Mouse (Mus musculus) liver, postnatal 0 days (tissue): Measurements from ENCODE around the gene Coro2b. TPM values are rescaled to one million over a fixed set of nuclear protein-coding genes. Genes with fewer than 3 reads are reported as not detected.

Experiments
- ATAC-seq: fragments of 200-750 bp; cut with Nextera tagmentation; 2 replicates; pipeline ENCODE4 v1.8.0; 2017; ENCODE audit warnings: mild to moderate bottlenecking, moderate library complexity
- DNase-seq: peaks from one replicate; pipeline ENCODE4 v3.0.0-alpha.2; 2016
- H3K27ac ChIP-seq: fragments of 300-500 bp; sonication (generic); 2 replicates; pipeline ENCODE4 v1.5.1; 2014; ENCODE audit warnings: antibody characterized with exemption, moderate library complexity, mild to moderate bottlenecking, low read depth
- H3K27me3 ChIP-seq: fragments of 300-500 bp; sonication (generic); 2 replicates; pipeline ENCODE4 v1.6.1; 2014; ENCODE audit warnings: low read length, control low read depth, mixed read lengths; ENCODE audit not compliant: insufficient read depth
- H3K36me3 ChIP-seq: fragments of 300-500 bp; sonication (generic); replicated peaks from 2 replicates; pipeline ENCODE4 v1.6.1; 2014; ENCODE audit warnings: mild to moderate bottlenecking, control low read depth, low read length, moderate library complexity, mixed read lengths; ENCODE audit not compliant: insufficient read depth
- H3K4me1 ChIP-seq: fragments of 300-500 bp; sonication (generic); 2 replicates; pipeline ENCODE4 v1.6.1; 2014; ENCODE audit warnings: antibody characterized with exemption, mild to moderate bottlenecking, control low read depth; ENCODE audit not compliant: insufficient read depth
- H3K4me2 ChIP-seq: fragments of 300-500 bp; sonication (generic); 2 replicates; pipeline ENCODE4 v1.6.1; 2014; ENCODE audit warnings: low read depth, mild to moderate bottlenecking, low read length, moderate library complexity, mixed read lengths
- H3K4me3 ChIP-seq: fragments of 300-500 bp; sonication (generic); 2 replicates; pipeline ENCODE4 v1.5.1; 2014; ENCODE audit warnings: low read depth, low read length
- H3K9ac ChIP-seq: fragments of 300-500 bp; sonication (generic); replicated peaks from 2 replicates; pipeline ENCODE4 v1.6.1; 2014; ENCODE audit warnings: mild to moderate bottlenecking, moderate library complexity
- H3K9me3 ChIP-seq: fragments of 300-500 bp; sonication (generic); 2 replicates; pipeline ENCODE4 v1.6.1; 2016; ENCODE audit warnings: mild to moderate bottlenecking, control low read depth, low read length, mixed read lengths
- CTCF ChIP-seq: sonication (generic); IDR thresholded peaks from 2 replicates; pipeline ENCODE4 v1.5.1; 2016; ENCODE audit warnings: antibody characterized with exemption, low read depth
- EP300 ChIP-seq: IDR thresholded peaks from 2 replicates; pipeline ENCODE4 v1.6.1; 2016; ENCODE audit warnings: antibody characterized with exemption, low read depth, mild to moderate bottlenecking
- WGBS: fragments of 180-500 bp; shearing (Covaris S2); extraction: QIAGEN DNeasy Blood & Tissue Kit; methylation state at CpG from one replicate; pipeline ENCODE4 v1.1.7; 2014; ENCODE audit not compliant: insufficient replicate concordance; 5-methylcytosine and 5-hydroxymethylcytosine counted together
- polyA plus RNA-seq: library from polyadenylated mRNA; unstranded; fragments of >200 nt; fragmentation: Nextera tagmentation; extraction: Ambion mirVana; gene quantifications from 2 replicates; pipeline ENCODE4 v1.2.1, GENCODE M21; 2015

The Coro2b gene
- polyA plus RNA-seq, 1 experiment from 2014 or later: 0.87 TPM

- no peak for TF ChIP-seq EP300
- Histone ChIP-seq H3K9ac (no peak overlapping the region), H3K36me3 (peaks cover 26% of the 10 kb centered on the region), H3K4me2 (no peak overlapping the region), H3K27me3 (no peaks in the 10 kb centered on the region), H3K4me3 (no peak overlapping the region), H3K4me1 (peaks cover 21% of the 10 kb centered on the region), H3K9me3 (no peaks in the 10 kb centered on the region), H3K27ac (peak overlapping the region; percentile 45; the same call in 1 of the 2 replicates)
- DNase-seq (no peak), ATAC-seq (no peak; the same call in 1 of the 2 replicates)
- WGBS: 47% methylated on average over 8 of the region's 8 CpGs
Observed at GRCm38 (mm10) chr9:62381402-62381913, 155.4 kb downstream of the Coro2b start.

- TF ChIP-seq EP300 (no peak), CTCF (no peak)
- ATAC-seq: peak; percentile 32; the same call in 1 of the 2 replicates
Observed at GRCm38 (mm10) chr9:62380351-62380750, 156.5 kb downstream of the Coro2b start.

GRCm38 (mm10) chr9:62377897-62378296 lies 158.9 kb downstream of the Coro2b start:
- Histone ChIP-seq H3K36me3 (peaks cover 44% of the 10 kb centered on the region), H3K4me3 (no peak overlapping the region), H3K27ac (no peak overlapping the region), H3K9me3 (no peaks in the 10 kb centered on the region), H3K27me3 (no peaks in the 10 kb centered on the region), H3K9ac (no peak overlapping the region), H3K4me2 (no peak overlapping the region), H3K4me1 (peaks cover 22% of the 10 kb centered on the region)
- no peak for TF ChIP-seq EP300
- TF ChIP-seq CTCF: no peak
- DNase-seq (no peak), ATAC-seq (no peak)
- 88% methylated on average over 10 of the region's 10 CpGs for WGBS

More at GRCm38 (mm10) chr9:62380351-62380750, 156.5 kb downstream of the Coro2b start:
- no peak overlapping the region for H3K4me2 ChIP-seq
- H3K27me3 ChIP-seq: no peaks in the 10 kb centered on the region
- H3K27ac ChIP-seq: peak overlapping the region; percentile 45; the same call in 1 of the 2 replicates
- 55% methylated on average over 5 of the region's 5 CpGs for WGBS
- DNase-seq: no peak
- H3K4me1 ChIP-seq: peaks cover 14% of the 10 kb centered on the region
- H3K36me3 ChIP-seq: peaks cover 36% of the 10 kb centered on the region
- H3K9me3 ChIP-seq: no peaks in the 10 kb centered on the region
- no peak overlapping the region for H3K9ac ChIP-seq
- H3K4me3 ChIP-seq: no peak overlapping the region

- H3K27me3 ChIP-seq: no peaks in the 10 kb centered on the region
- peaks cover 48% of the 10 kb centered on the region for H3K36me3 ChIP-seq
- H3K4me1 ChIP-seq: peaks cover 20% of the 10 kb centered on the region
- 32% methylated on average over 3 of the region's 3 CpGs for WGBS
- no peak overlapping the region for H3K9ac ChIP-seq
- no peak for DNase-seq
- H3K9me3 ChIP-seq: no peaks in the 10 kb centered on the region
- TF ChIP-seq CTCF (no peak), EP300 (no peak)
- H3K27ac ChIP-seq: peak overlapping the region; percentile 49
- peak; percentile 25; the same call in 1 of the 2 replicates for ATAC-seq
- no peak overlapping the region for H3K4me3 ChIP-seq
- H3K4me2 ChIP-seq: peak overlapping the region; percentile 15; the same call in 1 of the 2 replicates
Observed at GRCm38 (mm10) chr9:62374276-62374675, 162.6 kb downstream of the Coro2b start.

DNA sequence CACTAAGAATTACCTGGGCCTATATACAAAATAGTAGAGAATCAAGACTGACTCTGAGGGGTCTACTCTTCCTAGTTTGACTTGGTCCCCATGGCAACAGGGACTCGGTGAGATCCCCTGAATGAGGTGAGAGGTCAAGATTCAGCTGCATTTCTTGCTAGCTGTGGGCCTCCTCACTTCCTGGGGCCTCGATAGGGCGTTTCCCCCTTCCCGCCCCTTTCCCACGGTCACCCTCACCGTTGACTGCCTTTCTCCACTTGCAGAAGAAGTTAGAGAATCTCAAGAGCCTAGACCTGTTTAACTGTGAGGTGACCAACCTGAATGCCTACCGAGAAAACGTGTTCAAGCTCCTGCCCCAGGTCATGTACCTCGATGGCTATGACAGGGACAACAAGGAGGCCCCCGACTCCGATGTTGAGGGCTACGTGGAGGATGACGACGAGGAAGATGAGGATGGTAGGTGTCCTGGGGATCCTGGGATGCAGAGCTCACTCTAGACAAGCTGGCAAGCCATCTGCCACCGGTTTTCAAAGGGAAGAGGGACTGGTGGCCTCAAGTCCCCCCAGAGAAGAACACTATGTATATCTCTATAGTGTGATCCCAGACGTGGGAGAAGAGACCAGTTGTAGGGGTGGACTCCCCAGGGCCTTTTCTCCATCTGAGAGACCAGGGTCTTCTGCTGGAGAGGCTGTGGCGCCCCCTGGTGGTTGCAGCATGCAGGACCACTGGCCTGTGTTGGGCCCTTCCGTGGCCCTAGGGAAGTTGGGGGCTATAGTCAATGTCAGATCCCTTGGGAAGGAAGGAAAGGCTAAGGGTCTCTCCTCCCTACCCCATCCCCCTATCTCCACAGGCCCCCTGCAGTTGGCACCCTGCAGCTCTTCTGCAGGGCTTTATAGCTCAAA lies 163.4 kb downstream of the Coro2b start:
- ATAC-seq: peak; percentile 42
- Histone ChIP-seq H3K27ac (peak overlapping the region; percentile 45; the same call in 1 of the 2 replicates), H3K27me3 (no peaks in the 10 kb centered on the region), H3K4me1 (peaks cover 26% of the 10 kb centered on the region), H3K4me3 (no peak overlapping the region), H3K9me3 (no peaks in the 10 kb centered on the region), H3K36me3 (peaks cover 45% of the 10 kb centered on the region), H3K9ac (no peak overlapping the region), H3K4me2 (0 out of 2 replicates have a peak overlapping the region, but pooled peaks have one; percentile 6)
- peak; percentile 92 for TF ChIP-seq CTCF
- no peak for TF ChIP-seq EP300
- peak; percentile 84 for DNase-seq
- WGBS: 55% methylated on average over 18 of the region's 18 CpGs

- ATAC-seq (no peak), DNase-seq (no peak)
- H3K4me1 ChIP-seq: peaks cover 34% of the 10 kb centered on the region
- H3K9ac ChIP-seq: no peak overlapping the region
- WGBS: 73% methylated on average over 9 of the region's 9 CpGs
- H3K4me2 ChIP-seq: no peak overlapping the region
- TF ChIP-seq EP300: no peak
- peaks cover 38% of the 10 kb centered on the region for H3K36me3 ChIP-seq
- H3K4me3 ChIP-seq: no peak overlapping the region
- peak overlapping the region; percentile 45; the same call in 1 of the 2 replicates for H3K27ac ChIP-seq
- no peaks in the 10 kb centered on the region for H3K9me3 ChIP-seq
- no peaks in the 10 kb centered on the region for H3K27me3 ChIP-seq
Observed at GRCm38 (mm10) chr9:62372556-62373221, 164.2 kb downstream of the Coro2b start.
